Mouse (Mus musculus): ENCODE measurements around the gene Smdt1.

The Smdt1 gene

DNA sequence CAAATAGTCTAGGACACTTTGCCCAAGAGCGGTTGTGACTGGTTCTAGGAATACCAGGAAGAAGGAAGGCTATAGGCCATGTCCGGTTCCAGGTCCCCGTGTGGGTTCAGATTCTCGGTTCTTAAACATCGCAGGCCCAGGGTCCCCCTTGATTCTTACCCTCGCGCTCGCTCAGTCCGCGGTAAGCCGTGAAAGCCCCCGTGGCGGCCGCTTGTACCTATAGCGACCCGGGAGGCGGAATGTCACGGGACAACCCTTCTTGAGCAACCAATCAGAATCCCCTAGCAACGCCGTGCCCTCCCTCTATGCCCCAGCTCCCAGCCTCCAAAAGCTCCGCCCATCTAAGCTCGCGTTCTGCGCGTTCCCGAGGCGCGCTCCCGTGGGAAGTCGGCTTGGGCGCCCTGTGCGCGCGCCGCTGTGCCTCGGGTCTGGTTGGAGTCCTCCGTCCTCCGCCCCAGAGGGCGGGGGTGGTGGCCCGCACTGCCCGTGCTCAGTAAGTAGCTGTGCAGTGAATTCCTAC, at the start of gene Smdt1, which contains the start of the genes Naga and Pheta2:
Gene Smdt1 (plus strand): TSS at position 367 of the 520 bp plus-strand sequence.
Gene Naga (minus strand): TSS at position 333 of the 520 bp plus-strand sequence.
Gene Pheta2 (plus strand): TSS at position 350 of the 520 bp plus-strand sequence.
- DNase-seq, result peak; percentile 95

DNA sequence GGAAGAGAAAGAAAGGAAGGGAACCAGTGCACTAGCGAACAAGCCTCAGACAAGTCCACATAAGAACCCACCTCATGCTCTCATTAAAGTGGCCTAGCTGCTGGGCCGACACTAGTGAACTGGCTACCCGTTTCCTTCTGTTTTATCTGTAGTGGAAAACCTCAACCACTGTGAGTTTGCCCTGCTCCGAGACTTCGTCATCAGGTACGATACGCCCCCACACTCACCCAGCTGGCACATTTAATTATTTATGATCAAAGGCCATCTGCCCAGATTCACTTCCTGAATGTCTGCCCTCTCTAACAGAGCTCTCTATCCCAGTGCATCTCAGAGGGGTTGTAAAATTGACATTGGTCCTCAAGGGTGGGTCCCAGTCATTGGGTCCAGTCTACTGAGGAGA, 48.5 kb upstream of the Smdt1 start:
- DNase-seq, result no peak

DNA sequence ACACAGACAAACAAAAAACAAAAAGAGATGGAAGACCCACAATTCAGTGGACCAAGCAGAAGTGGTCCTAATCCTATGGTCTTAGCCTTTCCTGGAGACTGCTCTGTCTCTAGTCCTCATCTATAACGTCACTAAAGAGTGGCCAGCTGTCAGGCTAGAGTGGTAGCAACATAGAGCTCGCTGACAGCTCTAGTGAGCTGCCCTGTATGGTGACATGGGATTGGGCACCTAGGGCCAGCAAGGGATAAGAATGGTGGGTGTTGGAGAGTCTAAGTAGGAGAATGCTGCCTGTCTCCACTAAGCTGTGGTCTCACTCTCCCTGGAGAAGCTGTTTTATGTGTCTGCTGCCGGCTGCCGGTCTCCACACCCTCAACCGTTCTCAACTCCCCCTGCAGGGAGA, 45.9 kb upstream of the Smdt1 start:
- DNase-seq, result no peak

DNA sequence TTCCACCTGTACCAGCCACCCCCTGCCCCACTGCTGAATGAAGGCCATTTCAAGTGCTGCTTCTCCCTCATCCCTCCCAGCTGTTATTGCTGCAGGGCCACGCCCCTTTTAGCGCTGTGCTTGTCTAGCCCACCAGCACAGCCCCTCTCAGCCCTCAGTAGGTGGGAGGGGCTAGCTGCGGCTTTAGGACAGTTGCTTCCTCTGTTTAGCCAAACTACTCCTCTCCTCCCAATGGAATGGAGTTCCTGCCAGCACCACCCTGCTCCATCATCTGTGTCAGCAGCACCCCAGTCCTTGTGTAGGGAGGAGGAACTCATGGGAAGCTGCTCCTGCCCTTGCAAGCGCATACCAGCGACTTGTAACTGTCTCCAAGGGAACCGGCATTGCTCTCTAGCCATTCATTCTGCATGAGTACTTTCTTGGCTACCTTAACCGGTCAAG, 45.5 kb upstream of the Smdt1 start:
- DNase-seq, result no peak

DNA sequence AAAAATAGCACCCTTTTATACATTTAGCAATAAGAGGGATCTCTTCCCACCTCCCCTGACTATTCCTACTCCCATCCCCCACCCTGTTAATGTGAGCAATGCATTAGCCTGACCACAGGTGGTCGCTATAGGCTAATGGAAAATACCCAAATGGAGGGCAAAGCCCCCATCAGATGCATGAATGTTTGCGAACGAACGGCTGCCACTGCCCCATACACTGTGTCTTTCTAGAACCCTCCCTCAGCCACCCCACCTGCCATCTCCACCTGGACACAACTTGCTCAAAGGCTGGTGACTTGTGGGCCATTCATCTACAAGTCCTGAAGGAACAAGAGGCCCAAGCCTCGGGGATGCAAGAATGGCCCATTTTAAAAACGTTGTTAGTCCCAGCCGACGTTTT, 44.7 kb upstream of the Smdt1 start:
- DNase-seq, result no peak

DNA sequence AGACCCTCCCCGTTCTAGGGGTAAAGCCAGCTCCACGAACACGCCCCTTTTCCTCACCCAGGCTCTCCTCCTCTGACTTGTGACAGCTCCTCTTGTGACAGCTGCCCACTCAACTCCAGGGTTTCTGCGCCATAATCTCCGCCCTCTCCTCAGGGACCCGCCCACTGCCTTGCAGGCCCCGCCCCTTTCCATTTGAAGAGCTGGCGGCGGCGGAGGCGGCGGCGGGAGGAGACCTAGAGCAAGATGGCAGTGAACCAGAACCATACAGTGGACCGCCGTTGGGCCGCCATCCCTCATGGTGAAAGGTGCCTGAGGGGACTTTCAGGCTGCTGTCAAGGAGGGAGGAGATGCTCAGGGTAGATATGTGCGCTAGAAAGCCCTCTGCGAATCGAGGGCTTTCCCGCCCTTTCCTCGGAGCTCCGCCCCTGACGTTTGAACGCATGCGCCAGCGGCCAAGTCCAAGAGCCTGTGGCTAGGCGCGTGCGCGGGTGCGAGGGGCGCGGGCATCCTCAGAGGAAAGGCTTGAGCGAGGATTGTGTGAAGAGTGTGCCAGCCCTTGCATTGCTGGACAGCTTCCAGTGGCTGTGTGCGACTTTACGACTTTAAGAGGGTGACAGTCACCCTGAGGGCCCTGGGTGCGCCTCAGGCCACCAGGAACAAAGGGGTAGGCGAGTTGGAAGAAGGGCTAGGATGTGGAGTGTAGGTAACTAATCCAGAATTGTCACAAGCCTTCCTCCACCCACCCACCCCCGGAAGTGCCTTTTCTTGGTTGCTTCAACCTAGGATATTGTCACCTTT, 39.8 kb upstream of the Smdt1 start, which contains the start of gene Wbp2nl:
Gene Wbp2nl (plus strand): TSS at position 191 of the 798 bp plus-strand sequence.
- no peak for DNase-seq

DNA sequence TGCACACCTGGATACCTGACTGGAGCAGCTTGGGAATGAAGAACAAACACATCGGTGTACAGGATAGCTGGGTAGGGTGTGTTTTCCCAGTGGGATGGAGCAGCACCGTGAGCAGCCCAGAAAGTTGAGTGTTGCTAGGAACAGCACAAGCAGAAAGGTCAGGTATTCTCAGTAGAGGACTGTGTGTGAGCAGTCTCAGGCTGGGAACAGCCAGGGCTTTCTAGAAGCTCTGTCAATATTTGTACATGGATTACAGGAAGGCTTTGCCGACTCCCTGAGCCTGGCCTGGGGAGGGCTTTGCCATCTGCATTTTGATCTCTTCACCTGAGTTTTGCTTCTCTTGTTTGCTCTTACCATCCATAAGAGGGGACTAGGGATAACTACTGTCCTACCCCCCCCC, 31.7 kb upstream of the Smdt1 start:
- no peak for DNase-seq

DNA sequence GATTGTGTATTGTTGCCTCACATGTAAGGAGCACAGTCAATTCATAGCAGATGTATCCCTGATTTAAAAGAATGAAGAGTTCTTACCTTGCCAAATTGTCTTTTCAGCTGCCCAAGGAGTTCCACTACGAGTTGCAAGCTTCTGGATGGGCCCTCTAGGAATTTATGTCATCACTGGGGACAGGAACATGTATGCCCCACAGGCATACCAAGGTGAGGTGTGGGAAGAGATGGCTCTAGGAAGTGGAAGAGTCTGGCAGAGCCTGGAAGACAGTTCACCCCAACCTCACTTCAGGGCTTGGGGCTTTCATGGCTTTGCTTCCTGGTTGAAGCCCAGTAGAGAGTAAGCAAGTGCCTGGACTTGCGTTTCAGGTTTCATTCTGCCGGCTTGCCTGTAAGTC, 30.3 kb upstream of the Smdt1 start:
- no peak for DNase-seq

DNA sequence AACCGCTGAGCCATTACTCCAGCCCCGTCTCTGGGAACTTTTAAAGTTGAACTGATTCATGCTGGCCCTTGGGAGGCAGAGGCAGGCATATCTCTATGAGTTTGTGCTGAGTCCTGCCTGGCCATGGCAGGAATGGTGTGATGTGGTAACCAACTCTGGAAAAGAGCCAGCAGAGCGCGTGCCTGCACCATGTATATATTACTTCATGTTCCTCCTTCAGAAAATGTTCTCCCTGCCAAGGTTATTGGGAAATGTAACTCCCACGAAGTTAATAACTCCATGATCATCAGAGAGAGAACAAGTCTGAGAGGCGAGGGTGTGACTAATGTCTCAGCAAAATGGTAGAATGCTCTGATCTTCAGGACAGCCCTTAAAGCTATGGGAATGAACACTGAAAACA, 20.9 kb upstream of the Smdt1 start:
- no peak for DNase-seq

DNA sequence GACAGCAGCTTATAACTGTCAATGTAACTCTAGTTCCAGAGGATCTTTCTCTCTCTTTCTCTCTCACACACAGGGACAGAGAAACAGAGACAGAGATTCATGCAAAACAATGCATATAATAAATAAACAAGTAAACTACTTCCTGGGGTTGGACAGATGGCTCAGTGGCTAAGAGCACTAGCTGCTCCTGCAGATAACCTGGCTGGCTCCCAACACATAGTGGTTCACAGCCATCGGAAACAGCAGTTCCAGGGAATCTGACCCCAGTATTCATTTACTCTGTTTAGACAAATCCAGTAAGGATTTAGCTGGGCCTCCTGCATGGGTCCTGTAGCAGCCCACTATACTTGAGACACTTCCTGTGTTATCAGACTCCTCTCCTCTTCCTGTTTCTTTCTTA, 19.1 kb upstream of the Smdt1 start:
- peak; percentile 10 for DNase-seq

DNA sequence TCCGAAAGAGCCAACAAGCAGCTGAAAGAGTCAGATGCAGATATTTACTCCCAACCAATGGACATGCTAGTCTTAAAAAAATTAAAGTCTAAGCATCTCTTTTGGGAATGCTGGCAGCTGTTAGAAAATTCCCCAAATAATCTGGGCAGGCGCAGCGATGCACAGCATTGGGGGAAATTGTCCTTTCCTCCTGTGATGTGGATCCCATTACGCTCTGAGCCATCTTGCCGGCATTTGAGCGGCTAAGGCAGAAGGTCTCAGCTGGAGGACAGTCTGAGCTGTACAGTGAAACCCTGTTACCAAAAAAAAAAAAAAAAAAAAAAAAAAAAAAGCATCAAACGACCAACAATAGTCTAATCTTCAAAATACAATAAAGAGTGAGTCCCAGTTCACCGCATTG, 16.6 kb upstream of the Smdt1 start:
- no peak for DNase-seq

DNA sequence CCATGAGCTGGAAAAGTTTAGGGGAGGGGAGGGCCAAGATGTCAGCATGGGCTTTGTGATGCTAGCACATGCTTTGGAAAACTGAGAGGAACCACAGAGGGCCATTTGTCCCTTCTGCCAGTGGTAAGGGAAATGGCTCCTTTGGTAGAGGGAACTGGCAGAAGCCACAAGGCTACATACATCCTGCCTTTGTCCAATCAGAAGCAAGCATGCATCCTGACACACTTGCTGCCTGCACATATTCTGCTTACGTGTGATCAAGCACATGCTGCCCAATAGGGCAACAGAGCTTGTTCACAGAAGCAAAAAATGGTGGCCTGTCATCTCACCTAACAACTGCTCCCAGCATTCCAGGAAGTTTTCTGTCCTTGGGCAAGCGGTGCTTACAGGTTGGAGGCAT, 13.4 kb upstream of the Smdt1 start:
- no peak for DNase-seq

DNA sequence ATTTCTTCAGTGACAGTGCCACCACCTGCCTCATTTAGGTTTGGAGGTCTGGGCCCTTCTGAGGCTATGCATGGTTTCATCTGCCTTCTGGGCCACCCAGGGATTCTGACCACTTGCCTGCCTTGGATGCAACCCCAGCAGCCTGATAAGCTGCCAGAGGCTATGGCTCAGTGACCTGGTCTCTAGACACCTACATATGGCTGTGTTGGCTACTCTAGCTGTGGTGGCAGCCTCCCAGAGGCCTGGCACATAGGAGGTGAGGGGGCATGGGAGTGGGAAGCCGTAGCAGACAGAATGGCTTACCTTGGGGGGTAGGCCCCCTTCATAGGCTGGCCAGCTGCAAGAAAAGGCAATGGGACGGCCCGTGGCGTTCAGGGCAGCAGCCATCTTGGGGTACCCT, 3.6 kb upstream of the Smdt1 start:
- DNase-seq, result no peak

DNA sequence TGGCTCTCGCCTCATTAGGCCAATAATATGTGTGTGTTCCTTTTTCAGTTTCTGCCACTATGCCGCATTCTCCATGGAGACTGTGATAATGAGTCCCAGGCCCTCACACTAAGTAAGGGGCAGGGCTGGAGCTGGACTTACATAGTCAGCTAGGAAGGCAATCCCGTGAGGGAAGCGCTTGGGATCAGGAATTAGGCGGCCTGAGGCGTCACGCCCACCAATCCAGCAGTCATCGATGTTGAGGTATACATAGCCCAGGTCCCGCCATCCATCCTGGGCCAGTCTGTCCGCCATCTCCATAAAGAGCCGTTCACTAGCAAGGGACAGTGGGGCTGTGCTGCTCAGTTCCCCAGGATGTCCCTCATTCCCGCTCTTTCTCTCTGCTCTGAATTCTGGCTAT, 2.1 kb upstream of the Smdt1 start:
- no peak for DNase-seq

DNA sequence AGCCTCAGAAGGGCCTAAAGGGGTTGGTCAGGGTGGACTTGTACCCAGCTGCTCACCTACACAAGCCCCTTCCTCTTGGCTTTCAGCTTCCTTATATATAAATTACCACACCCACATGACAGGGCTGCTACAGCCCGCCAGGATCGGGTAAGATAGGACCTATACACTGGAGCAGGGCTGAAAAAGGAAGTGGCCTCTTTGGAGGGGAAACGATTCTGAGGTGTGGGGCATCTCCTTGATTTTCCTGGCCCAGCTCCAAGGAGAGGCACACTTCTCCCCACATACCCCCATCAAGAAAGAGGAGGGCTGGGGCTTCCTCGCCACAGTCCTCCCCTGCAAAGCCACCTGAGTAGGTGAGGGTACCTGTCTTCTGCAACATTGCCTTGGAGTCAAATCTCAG, 884 bp upstream of the Smdt1 start:
- no peak for DNase-seq

DNA sequence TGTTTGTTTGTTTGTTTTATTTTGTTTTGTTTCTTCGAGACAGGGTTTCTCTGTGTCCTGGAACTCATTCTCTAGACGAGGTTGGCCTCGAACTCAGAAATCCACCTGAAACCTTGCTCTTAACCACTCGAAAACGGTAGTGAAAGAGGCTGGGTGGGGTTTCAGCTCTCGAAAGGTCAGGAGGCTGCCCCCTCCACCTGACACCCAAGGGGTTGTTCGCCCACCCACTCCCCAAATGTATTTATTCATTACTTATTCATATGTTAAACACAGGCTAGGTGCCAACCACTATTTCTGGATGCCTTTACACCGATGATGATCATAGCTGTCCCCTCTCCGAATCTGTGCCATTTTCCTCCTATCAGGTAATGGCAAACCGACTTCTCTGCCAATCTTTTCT, 391 bp downstream of the Smdt1 start:
- no peak for DNase-seq

DNA sequence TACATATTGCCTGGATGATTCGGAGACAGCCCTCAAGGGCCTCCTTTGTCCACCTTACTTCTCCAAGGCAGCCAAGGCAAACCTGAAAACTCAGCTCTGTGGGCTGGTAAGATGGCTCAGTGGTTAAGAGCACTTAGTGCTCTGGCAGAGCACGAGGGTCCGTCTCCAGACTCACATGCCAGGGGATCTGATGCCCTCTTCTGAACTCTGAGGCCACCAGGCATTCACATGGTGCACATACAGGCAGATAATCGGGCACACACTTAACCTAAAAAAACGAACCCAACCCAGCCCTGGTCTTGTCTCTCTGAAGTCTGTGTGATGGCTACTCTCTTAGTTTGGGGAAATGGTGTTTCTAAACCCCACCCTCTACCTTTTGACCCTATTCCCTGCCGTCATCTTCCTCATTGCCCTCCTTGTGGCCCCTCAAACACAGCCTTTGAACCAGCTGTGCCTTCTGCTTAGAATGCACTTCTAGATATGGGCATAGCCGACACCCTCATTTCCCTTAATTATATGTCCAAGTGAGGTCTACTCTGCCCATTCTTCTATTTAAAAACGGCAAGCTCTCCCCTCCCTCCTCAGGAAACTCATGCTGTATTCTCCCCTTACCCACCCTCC, 985 bp downstream of the Smdt1 start:
- DNase-seq, result no peak

DNA sequence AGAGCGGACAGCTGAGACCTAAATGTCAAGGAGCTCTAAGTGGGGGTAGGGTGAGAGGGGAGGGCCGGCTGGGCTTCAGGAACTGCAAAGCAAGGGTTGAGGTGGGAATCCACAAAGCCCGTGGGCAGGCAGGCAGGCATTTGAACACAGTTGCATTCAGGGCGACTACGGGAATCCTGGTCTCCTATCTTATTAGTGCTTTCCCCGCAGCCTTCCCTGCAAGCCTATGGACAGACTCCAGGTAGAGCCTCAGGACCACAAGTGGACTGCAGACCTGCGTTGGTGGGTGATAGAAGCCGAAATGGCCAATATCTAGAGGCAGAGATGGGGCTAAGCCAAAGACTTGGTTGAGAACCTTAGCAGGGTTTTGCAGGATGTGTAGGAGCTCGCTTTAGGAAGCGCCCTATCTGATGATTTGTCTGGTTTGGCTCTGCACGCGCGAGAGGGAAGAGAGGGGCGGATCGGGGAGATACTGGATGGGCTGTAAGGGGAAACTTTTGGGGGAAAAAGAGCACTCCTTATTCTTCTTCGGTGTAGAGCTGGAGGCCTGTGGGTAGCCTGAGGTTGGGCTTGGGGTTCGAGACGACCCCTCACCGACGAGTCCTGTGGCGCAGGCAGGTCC, 1.8 kb downstream of the Smdt1 start:
- no peak for DNase-seq

DNA sequence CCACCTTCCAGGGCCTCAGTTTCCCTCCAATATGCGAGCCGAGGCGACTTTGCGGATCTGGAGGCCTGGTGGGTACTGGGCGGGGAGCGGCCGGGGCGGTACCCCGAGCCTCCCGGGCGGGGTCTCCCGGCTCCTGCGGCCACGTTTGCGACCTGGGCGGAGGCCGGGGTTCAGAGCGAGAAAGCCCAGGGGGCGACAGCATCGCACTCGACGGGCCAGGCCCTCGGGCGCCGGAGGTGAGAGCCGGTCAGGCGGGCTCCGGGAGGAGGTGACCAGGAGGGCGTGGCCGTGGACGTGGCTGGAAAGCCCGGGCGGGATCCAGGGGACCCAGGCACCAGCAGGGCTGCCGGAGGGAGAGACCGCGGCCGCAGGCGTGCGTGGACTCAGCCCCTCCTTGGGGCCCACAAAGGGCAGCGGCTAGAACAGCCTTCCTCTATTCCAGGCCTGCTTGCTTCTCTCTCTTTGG, 2.3 kb downstream of the Smdt1 start:
- DNase-seq, result no peak

DNA sequence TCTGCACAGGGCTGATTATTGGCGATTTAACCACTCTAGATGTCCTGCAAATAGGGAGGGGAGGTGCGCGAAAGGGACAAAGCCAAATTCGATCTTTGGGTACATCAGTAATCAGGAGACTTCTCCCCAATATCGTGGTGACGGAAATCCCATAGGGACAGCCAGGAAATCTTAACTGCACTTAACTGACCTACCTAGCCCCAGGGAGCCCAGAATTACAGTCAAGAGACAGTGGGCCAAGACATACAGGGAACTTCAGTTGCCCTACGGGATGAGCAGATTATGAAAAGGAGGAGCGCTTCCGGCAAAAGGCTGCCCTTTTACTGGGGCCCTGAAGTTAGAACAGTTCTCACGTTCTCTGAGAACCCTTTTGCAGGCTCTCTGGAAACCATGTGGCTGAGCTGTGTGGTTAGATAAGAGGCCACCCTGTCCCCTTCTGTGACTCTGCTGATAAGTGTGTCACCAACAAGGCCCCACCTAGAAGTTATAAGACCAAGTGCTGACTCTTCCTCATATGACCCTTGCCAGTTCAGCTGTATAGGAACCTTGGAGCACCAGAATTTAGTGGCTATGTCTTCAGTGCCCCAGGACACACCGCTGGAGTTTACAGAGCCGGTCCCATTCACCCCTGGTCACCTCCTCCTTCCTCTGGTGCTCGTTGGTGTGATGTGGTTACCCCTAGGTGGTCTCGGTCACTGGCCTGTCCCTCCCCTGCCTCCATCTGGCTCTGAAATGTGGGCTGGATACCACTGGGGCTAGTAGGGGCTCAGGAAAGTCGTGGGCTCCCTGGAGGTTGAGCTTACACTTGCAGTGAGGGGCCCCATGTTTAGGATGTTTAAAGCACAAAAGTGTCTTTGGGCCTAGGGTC, 3.1 kb downstream of the Smdt1 start:
- DNase-seq, result no peak

DNA sequence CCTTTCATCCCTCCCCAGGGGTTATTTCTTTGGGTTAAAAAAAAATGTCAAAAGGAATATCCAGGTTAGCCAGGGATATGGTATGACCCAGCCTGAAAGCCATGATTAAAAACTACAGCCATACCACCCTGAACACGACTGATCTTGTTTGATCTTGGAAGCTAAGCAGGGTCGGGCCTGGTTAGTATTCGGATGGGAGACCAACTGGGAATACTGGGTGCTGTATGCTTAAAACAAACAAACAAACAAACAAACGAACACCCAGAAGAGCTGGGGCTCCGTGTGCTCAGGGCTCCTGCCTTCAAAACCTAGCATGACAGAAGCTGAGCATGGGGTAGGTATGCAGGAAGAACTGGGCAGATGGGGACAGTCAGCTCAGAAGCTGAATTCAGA, 3.8 kb downstream of the Smdt1 start:
- DNase-seq, result no peak

All from cerebellum, adult 11 months (tissue).